Mouse (Mus musculus) left cerebral cortex, postnatal 14 days (tissue): Measurements from ENCODE around the gene Ralgds. TPM values are rescaled to one million over a fixed set of nuclear protein-coding genes. Genes with fewer than 3 reads are reported as not detected.

Experiments used
- DNase-seq, 2 experiments: peaks; one replicate each; pipeline ENCODE4 v3.0.0; 2021 to 2022; ENCODE audit warnings: low spot score in 2 of 2, mixed read lengths in 1 of 2
- intact Hi-C: fragments of 180-260 bp; cut with DNase I; formaldehyde crosslinking; loops from one replicate; pipeline ENCODE4 v1.15.1; 2025
- total RNA-seq, 2 experiments: library from RNA; stranded (reverse); gene quantifications; 2 replicates each; pipeline ENCODE4 v1.2.3; 2021

The Ralgds gene
- total RNA-seq, 2 experiments from 2014 or later, result 119 TPM

- intact Hi-C loops, result no loop called here
- peak in 1 of 2 experiments; percentile 36 for DNase-seq
Measured at GRCm38 (mm10) chr2:28592809-28593208, 79.9 kb downstream of the Ralgds start.

GRCm38 (mm10) chr2:28596021-28596420, 83.1 kb downstream of the Ralgds start:
- no peak for DNase-seq
- intact Hi-C loops, result no loop called here

- no peak for DNase-seq
- intact Hi-C loops, result no loop called here
Measured at GRCm38 (mm10) chr2:28596998-28597397, 84.1 kb downstream of the Ralgds start.

GRCm38 (mm10) chr2:28597733-28598547, 85.0 kb downstream of the Ralgds start:
- DNase-seq, result no peak
- intact Hi-C loops, result no loop called here

- intact Hi-C loops, result no loop called here
- DNase-seq, result no peak
Measured at GRCm38 (mm10) chr2:28598692-28599568, 86.0 kb downstream of the Ralgds start.

GRCm38 (mm10) chr2:28599569-28599900, 86.6 kb downstream of the Ralgds start:
- DNase-seq, result no peak
- intact Hi-C loops, result no loop called here

GRCm38 (mm10) chr2:28601720-28602590, 89.0 kb downstream of the Ralgds start:
- intact Hi-C loops, result no loop called here
- DNase-seq, result no peak

Other genes starting within 250 kb of the Ralgds start
- 10 to 100 TPM; 23.8 to 24.6 TPM for gene Ppp1r26, start 66.3 kb upstream of the Ralgds start, total RNA-seq
- gene 1700007K13Rik, start 46.8 kb upstream of the Ralgds start, total RNA-seq, result 1 to 10 TPM; 4.9 to 6.2 TPM
- gene Mrps2, start 45.1 kb upstream of the Ralgds start, total RNA-seq, result 10 to 100 TPM; 39.1 to 42.8 TPM
- gene Gbgt1, start 16.2 kb upstream of the Ralgds start, total RNA-seq, result 1 to 10 TPM; 1.6 to 2.5 TPM
- 1 to 10 TPM; 1.1 to 1.5 TPM for gene Gm10134, start 7.0 kb upstream of the Ralgds start, total RNA-seq
- gene Cel, start 50.3 kb downstream of the Ralgds start, total RNA-seq, result not detected
- gene Gtf3c5, start 70.6 kb downstream of the Ralgds start, total RNA-seq, result 10 to 100 TPM; 15.8 to 17.6 TPM
- gene Gfi1b, start 108.9 kb downstream of the Ralgds start, total RNA-seq, result not detected
- gene Tsc1, start 128.1 kb downstream of the Ralgds start, total RNA-seq, result 10 to 100 TPM; 43.4 to 45.1 TPM
- gene Spaca9, start 186.6 kb downstream of the Ralgds start, total RNA-seq, result not detected
- gene Ak8, start 187.0 kb downstream of the Ralgds start, total RNA-seq, result 1 to 10 TPM; 1.7 to 2.1 TPM